Mouse (Mus musculus): Measurements from ENCODE around the gene Nr1d1.

GRCm38 (mm10) chr11:98746855-98747693 is 28.1 kb downstream of the Nr1d1 start:
- TF ChIP-seq CTCF (IDR thresholded peaks at IDR 0.05; ENCODE audit: insufficient read depth, low read length) (no peak), POLR2A (IDR thresholded peaks at IDR 0.05; ENCODE audit: borderline replicate concordance, extremely low read depth, low read depth, low read length) (peak; percentile 6; the same call in 1 of the 2 replicates)
